Mouse (Mus musculus) thymus, postnatal 36 days (tissue): ENCODE data around the gene Ttyh1.
A peak's percentile ranks its signal among the peaks of the same experiment; 100 is the strongest.

ENCODE experiments used
- DNase-seq, 2 experiments: peaks; one replicate each; pipeline ENCODE4 v3.0.0; 2022; ENCODE audit warnings: mixed read lengths in 2 of 2

Gene Ttyh1

GRCm38 (mm10) chr7:4123732-4124131 is 4.5 kb downstream of the Ttyh1 start:
- no peak for DNase-seq

- DNase-seq = peak in 1 of 2 experiments; percentile 41
Observed at GRCm38 (mm10) chr7:4124315-4124759, 5.1 kb downstream of the Ttyh1 start.

- DNase-seq = no peak
Observed at GRCm38 (mm10) chr7:4124856-4125255, 5.6 kb downstream of the Ttyh1 start.

GRCm38 (mm10) chr7:4125306-4125705 is 6.1 kb downstream of the Ttyh1 start:
- DNase-seq = no peak

- no peak for DNase-seq
Observed at GRCm38 (mm10) chr7:4126992-4127785, 8.0 kb downstream of the Ttyh1 start.

GRCm38 (mm10) chr7:4127894-4128293 is 8.7 kb downstream of the Ttyh1 start:
- DNase-seq = no peak

- DNase-seq = no peak
Observed at GRCm38 (mm10) chr7:4128860-4129259, 9.7 kb downstream of the Ttyh1 start.

GRCm38 (mm10) chr7:4130686-4131452 is 11.7 kb downstream of the Ttyh1 start:
- DNase-seq = peak; percentile 79 to 82

- no peak for DNase-seq
Observed at GRCm38 (mm10) chr7:4131964-4132363, 12.8 kb downstream of the Ttyh1 start.

GRCm38 (mm10) chr7:4132581-4132980 is 13.4 kb downstream of the Ttyh1 start:
- DNase-seq = no peak

- no peak for DNase-seq
Observed at GRCm38 (mm10) chr7:4132998-4133397, 13.8 kb downstream of the Ttyh1 start.

- no peak for DNase-seq
Observed at GRCm38 (mm10) chr7:4134911-4135310, 15.7 kb downstream of the Ttyh1 start.

- DNase-seq = no peak
Observed at GRCm38 (mm10) chr7:4136404-4136770, 17.2 kb downstream of the Ttyh1 start.

GRCm38 (mm10) chr7:4136771-4137531 is 17.7 kb downstream of the Ttyh1 start, which contains the start of gene Leng8:
TSS of gene Leng8 (plus strand) at chr7:4137039.
- peak; percentile 97 to 99 for DNase-seq

- no peak for DNase-seq
Observed at GRCm38 (mm10) chr7:4137746-4138145, 18.5 kb downstream of the Ttyh1 start.

- DNase-seq = no peak
Observed at GRCm38 (mm10) chr7:4138181-4138580, 19.0 kb downstream of the Ttyh1 start.

- DNase-seq = no peak
Observed at GRCm38 (mm10) chr7:4138671-4139070, 19.5 kb downstream of the Ttyh1 start.

GRCm38 (mm10) chr7:4139391-4139790 is 20.2 kb downstream of the Ttyh1 start:
- no peak for DNase-seq

GRCm38 (mm10) chr7:4141648-4142325 is 22.6 kb downstream of the Ttyh1 start:
- no peak for DNase-seq

GRCm38 (mm10) chr7:4142796-4143445 is 23.7 kb downstream of the Ttyh1 start:
- no peak for DNase-seq

GRCm38 (mm10) chr7:4143506-4143905 is 24.3 kb downstream of the Ttyh1 start:
- no peak for DNase-seq

GRCm38 (mm10) chr7:4144046-4144445 is 24.8 kb downstream of the Ttyh1 start:
- DNase-seq = no peak
